Mouse (Mus musculus) thymus, adult 2 months (tissue): ENCODE measurements around the gene Rpl18.

ENCODE experiments used
- CTCF ChIP-seq: fragments of 200-500 bp; IDR thresholded peaks from 2 replicates; pipeline ENCODE4 v1.5.1; 2012; ENCODE audit warnings: mild to moderate bottlenecking, control low read depth, low read length, moderate library complexity, borderline replicate concordance; ENCODE audit not compliant: control insufficient read depth, poor library complexity, insufficient read depth; ENCODE audit errors: extremely low read depth
- POLR2A ChIP-seq: fragments of 200-500 bp; IDR thresholded peaks from 2 replicates; pipeline ENCODE4 v1.6.1; 2012; ENCODE audit warnings: mild to moderate bottlenecking, low read length, control low read depth, moderate library complexity; ENCODE audit not compliant: control insufficient read depth, poor library complexity, insufficient read depth; ENCODE audit errors: extremely low read depth

DNA sequence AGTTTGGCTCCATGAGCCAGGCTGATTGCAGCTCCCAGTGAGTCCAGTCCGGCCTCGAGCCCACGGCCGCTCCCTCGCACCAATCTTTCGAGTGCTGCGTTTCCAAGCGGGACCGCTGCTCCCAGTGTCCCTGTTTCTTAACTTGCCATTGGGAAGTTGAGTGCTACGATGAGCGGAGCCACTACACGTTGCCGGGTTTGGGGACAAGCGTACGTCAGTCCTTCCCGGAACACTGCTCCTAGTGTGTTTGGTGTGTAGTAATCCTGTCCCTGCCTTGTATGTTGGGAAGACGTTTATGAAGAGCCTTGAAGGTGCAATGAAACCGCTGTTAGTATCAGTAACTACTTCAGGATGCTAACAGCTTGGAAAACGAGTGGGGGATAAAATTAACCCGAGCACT lies 3.1 kb downstream of the Rpl18 start:
- no peak for TF ChIP-seq POLR2A
- TF ChIP-seq CTCF, result no peak; the same call in 1 of the 2 replicates
